Mouse (Mus musculus) limb, embryonic 15.5 days (tissue): ENCODE data around the gene Cd300ld5. TPM values are rescaled to one million over a fixed set of nuclear protein-coding genes. Genes with fewer than 3 reads are reported as not detected.

Source experiments
- ATAC-seq: fragments of 200-750 bp; cut with Nextera tagmentation; 2 replicates; pipeline ENCODE4 v1.8.0; 2017; ENCODE audit warnings: low read depth, moderate TSS enrichment; ENCODE audit not compliant: insufficient number of reproducible peaks, low FRiP score, low TSS enrichment
- H3K27ac ChIP-seq: fragments of 300-500 bp; sonication (generic); 2 replicates; pipeline ENCODE4 v1.5.1; 2015; ENCODE audit warnings: moderate library complexity, mild to moderate bottlenecking, inconsistent platforms
- H3K27me3 ChIP-seq: fragments of 300-500 bp; sonication (generic); 2 replicates; pipeline ENCODE4 v1.6.1; 2015; ENCODE audit warnings: inconsistent platforms
- H3K36me3 ChIP-seq: fragments of 300-500 bp; sonication (generic); 2 replicates; pipeline ENCODE4 v1.6.1; 2015; ENCODE audit warnings: inconsistent platforms
- H3K4me1 ChIP-seq: fragments of 300-500 bp; sonication (generic); 2 replicates; pipeline ENCODE4 v1.6.1; 2015; ENCODE audit warnings: inconsistent platforms
- H3K4me2 ChIP-seq: fragments of 300-500 bp; sonication (generic); 2 replicates; pipeline ENCODE4 v1.6.1; 2015; ENCODE audit warnings: mild to moderate bottlenecking, inconsistent platforms
- H3K4me3 ChIP-seq: fragments of 300-500 bp; sonication (generic); 2 replicates; pipeline ENCODE4 v1.5.1; 2015; ENCODE audit warnings: mild to moderate bottlenecking, inconsistent platforms
- H3K9ac ChIP-seq: fragments of 300-500 bp; sonication (generic); 2 replicates; pipeline ENCODE4 v1.6.1; 2015; ENCODE audit warnings: inconsistent platforms
- H3K9me3 ChIP-seq: fragments of 300-500 bp; sonication (generic); 2 replicates; pipeline ENCODE4 v1.6.1; 2016; ENCODE audit warnings: inconsistent platforms
- WGBS: fragments of 180-500 bp; shearing (Covaris S2); methylation state at CpG from one replicate; pipeline ENCODE4 v1.1.7; 2015; 5-methylcytosine and 5-hydroxymethylcytosine counted together
- polyA plus RNA-seq: library from polyadenylated mRNA; unstranded; fragments of >200 nt; fragmentation: Nextera tagmentation; extraction: Ambion mirVana; gene quantifications from 2 replicates; pipeline ENCODE4 v1.2.1, GENCODE M21; 2015

The Cd300ld5 gene
- polyA plus RNA-seq, 1 experiment from 2014 or later: not detected

DNA sequence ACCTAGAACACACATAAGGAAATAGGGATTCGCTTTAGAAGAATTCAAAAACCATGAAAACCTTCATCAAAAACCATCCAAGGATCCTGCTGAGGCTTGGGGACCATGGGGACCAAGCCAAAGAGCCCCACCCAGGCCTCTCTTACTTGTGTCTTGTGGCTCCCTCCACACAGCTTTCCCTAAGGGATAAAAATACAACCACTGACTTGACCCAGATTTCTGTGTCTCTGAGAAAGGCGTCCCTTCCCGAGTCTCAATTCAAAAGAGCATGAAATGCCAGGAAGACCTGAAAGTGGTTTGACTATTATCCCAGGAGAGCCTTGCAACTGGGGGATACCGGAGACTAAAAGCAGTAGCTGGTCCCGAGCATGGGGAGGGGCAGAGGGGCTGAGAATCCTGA is 35.4 kb upstream of the Cd300ld5 start:
- no peaks in the 10 kb centered on the region for H3K36me3 ChIP-seq
- ATAC-seq: no peak
- H3K4me1 ChIP-seq: peaks cover 8% of the 10 kb centered on the region; the same call in 1 of the 2 replicates
- no peak overlapping the region for H3K4me2 ChIP-seq
- H3K9ac ChIP-seq: no peak overlapping the region
- peaks cover 2% of the 10 kb centered on the region; the same call in 1 of the 2 replicates for H3K27me3 ChIP-seq
- H3K4me3 ChIP-seq: no peak overlapping the region
- 69% methylated on average over 5 of the region's 5 CpGs for WGBS
- H3K27ac ChIP-seq: no peak overlapping the region
- no peaks in the 10 kb centered on the region for H3K9me3 ChIP-seq

GRCm38 (mm10) chr11:115071631-115072294 is 34.2 kb upstream of the Cd300ld5 start:
- Histone ChIP-seq H3K9ac (no peak overlapping the region), H3K27me3 (peaks cover 2% of the 10 kb centered on the region; the same call in 1 of the 2 replicates), H3K4me2 (0 out of 2 replicates have a peak overlapping the region, but pooled peaks have one; percentile 14), H3K4me3 (no peak overlapping the region), H3K4me1 (peaks cover 8% of the 10 kb centered on the region; the same call in 1 of the 2 replicates), H3K27ac (no peak overlapping the region), H3K9me3 (no peaks in the 10 kb centered on the region), H3K36me3 (no peaks in the 10 kb centered on the region)
- 21% methylated on average over 14 of the region's 14 CpGs for WGBS
- ATAC-seq: no peak

- H3K4me2 ChIP-seq: 0 out of 2 replicates have a peak overlapping the region, but pooled peaks have one; percentile 5
- H3K27ac ChIP-seq: no peak overlapping the region
- H3K9me3 ChIP-seq: no peaks in the 10 kb centered on the region
- peaks cover 8% of the 10 kb centered on the region; the same call in 1 of the 2 replicates for H3K4me1 ChIP-seq
- no peaks in the 10 kb centered on the region for H3K36me3 ChIP-seq
- no peak for ATAC-seq
- no peak overlapping the region for H3K4me3 ChIP-seq
- no peak overlapping the region for H3K9ac ChIP-seq
- H3K27me3 ChIP-seq: peaks cover 2% of the 10 kb centered on the region; the same call in 1 of the 2 replicates
- 17% methylated on average over 9 of the region's 9 CpGs for WGBS
Observed at GRCm38 (mm10) chr11:115071015-115071551, 33.5 kb upstream of the Cd300ld5 start.

DNA sequence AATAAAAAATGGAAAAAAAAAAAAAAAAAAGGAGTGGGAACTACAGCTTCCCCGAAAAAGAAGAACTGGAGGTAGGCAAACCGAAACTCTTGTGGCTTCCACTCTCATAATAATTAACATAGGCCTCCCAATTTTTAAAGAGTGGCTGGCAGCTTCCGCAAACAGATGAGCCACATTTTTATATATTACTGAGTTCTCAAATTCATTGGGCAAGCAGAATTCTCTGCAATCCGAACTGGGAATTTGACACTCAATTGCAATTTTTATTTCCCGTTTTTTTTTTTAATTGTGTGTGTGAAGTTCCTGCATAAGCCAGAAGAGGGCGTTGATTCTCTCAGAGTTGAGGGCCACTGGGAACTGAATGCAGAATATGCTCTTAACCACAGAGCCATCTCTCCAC is 29.2 kb upstream of the Cd300ld5 start:
- H3K4me3 ChIP-seq: no peak overlapping the region
- H3K9ac ChIP-seq: no peak overlapping the region
- no peak overlapping the region for H3K4me2 ChIP-seq
- ATAC-seq: no peak
- peaks cover 7% of the 10 kb centered on the region for H3K27me3 ChIP-seq
- no peak overlapping the region for H3K27ac ChIP-seq
- no peaks in the 10 kb centered on the region for H3K9me3 ChIP-seq
- no peaks in the 10 kb centered on the region for H3K36me3 ChIP-seq
- 62% methylated on average over 6 of the region's 6 CpGs for WGBS
- peaks cover 4% of the 10 kb centered on the region; the same call in 1 of the 2 replicates for H3K4me1 ChIP-seq

DNA sequence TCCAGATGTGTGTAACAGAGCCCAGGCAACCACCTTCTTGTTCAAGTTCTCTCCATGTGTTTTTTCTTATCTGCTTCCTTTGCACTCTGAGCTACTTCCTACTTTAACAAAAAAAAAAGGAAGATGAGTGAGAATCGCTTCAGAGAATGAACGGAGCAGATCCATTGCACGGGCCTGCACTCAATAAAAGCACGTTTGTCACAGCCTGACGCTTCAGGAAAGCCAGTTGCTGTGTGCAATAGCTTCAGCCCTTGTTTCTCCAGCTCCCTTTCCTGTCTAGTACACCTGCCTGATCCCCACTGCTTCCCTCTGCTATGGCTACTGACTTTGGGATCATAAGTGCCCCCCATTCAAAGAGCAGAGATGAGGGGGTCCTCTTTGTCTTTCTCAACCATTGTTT is 24.5 kb upstream of the Cd300ld5 start, which contains the start of gene Cd300e:
Gene Cd300e (minus strand): TSS at position 101 of the 400 bp plus-strand sequence.
- no peak within 1 kb of the TSS for H3K4me3 ChIP-seq
- ATAC-seq: no peak
- no peaks in the 10 kb centered on the region for H3K9me3 ChIP-seq
- no peaks in the 10 kb centered on the region for H3K4me1 ChIP-seq
- no peak within 1 kb of the TSS for H3K4me2 ChIP-seq
- no peak within 1 kb of the TSS for H3K27ac ChIP-seq
- H3K36me3 ChIP-seq: no peaks in the 10 kb centered on the region
- no peak within 1 kb of the TSS for H3K9ac ChIP-seq
- WGBS: 35% methylated on average over 5 of the region's 5 CpGs
- H3K27me3 ChIP-seq: peaks cover 4% of the 10 kb centered on the region; the same call in 1 of the 2 replicates

- H3K9ac ChIP-seq: no peak overlapping the region
- H3K9me3 ChIP-seq: no peaks in the 10 kb centered on the region
- no peaks in the 10 kb centered on the region for H3K4me1 ChIP-seq
- no peak overlapping the region for H3K27ac ChIP-seq
- peaks cover 4% of the 10 kb centered on the region; the same call in 1 of the 2 replicates for H3K27me3 ChIP-seq
- no peak overlapping the region for H3K4me3 ChIP-seq
- no peak for ATAC-seq
- H3K36me3 ChIP-seq: no peaks in the 10 kb centered on the region
- no peak overlapping the region for H3K4me2 ChIP-seq
- 82% methylated on average over 2 of the region's 2 CpGs for WGBS
Observed at GRCm38 (mm10) chr11:115059797-115060196, 22.2 kb upstream of the Cd300ld5 start.

DNA sequence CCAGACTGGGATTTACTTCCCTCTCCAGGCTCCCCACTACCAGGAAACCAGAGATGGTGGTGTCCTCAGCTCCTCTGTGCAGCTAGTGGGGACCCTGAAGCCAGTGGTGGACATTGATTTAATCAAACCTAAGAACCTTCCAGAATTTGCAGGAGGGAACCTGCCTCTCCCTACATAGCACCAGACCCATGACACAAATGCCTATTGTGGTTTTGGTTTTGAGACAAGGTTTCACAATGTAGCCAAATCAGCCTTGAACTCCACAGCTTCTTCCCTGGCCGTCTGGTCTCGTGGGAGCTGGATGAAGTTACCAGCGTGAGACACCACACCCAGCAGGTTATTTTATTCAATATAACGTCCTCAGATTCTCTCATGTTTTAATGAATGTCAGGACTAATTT is 21.1 kb upstream of the Cd300ld5 start:
- Histone ChIP-seq H3K9ac (no peak overlapping the region), H3K36me3 (no peaks in the 10 kb centered on the region), H3K4me2 (no peak overlapping the region), H3K4me1 (no peaks in the 10 kb centered on the region), H3K27ac (no peak overlapping the region), H3K4me3 (no peak overlapping the region), H3K27me3 (0 out of 2 replicates have a peak, but pooled peaks cover 4% of the 10 kb centered on the region), H3K9me3 (no peaks in the 10 kb centered on the region)
- no peak for ATAC-seq
- 79% methylated on average over 4 of the region's 4 CpGs for WGBS

DNA sequence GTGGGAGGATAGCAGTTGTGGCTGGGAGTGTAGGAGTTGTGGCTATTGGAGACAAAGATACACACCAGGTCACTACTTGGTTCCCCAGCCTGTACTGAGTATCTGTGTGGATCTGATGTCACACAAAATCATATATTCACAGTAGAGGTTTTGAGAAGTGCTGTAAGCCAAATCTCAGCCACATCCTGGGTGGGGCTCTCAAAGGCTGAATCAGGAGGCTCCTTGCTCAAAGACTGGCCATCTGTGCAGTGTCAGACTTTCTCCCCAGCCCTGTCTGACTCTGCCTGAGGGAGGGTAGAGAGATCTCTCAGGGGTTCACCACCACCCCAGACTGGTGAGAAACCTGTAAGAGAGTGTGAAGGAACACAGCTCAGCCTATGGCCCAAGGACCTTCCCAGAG is 17.0 kb upstream of the Cd300ld5 start:
- ATAC-seq: no peak
- Histone ChIP-seq H3K4me2 (no peak overlapping the region), H3K27me3 (no peaks in the 10 kb centered on the region), H3K36me3 (no peaks in the 10 kb centered on the region), H3K27ac (no peak overlapping the region), H3K9me3 (no peaks in the 10 kb centered on the region), H3K4me3 (no peak overlapping the region), H3K9ac (no peak overlapping the region), H3K4me1 (no peaks in the 10 kb centered on the region)

DNA sequence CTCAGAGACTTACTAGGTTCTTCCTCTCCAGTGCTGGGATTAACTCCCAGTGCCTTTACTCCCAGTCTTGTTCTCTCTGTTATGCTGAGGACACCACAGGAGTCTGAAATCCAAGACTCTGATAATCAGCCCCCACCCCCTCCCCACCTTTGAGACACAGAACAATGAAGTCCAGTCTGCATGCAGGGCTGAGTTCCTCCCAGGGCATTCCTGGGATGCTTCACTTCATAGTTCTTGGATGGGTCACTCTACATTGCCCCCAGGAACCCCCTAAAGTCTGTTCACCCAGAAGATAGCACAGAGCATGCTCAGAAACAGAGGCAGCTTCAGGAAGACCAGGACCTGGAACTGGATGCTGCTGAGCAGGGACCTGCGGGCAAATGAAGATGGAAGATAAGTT is 15.4 kb upstream of the Cd300ld5 start:
- no peak overlapping the region for H3K27ac ChIP-seq

GRCm38 (mm10) chr11:115052206-115052605 is 14.6 kb upstream of the Cd300ld5 start:
- H3K27ac ChIP-seq: no peak overlapping the region
- no peaks in the 10 kb centered on the region for H3K27me3 ChIP-seq
- H3K9ac ChIP-seq: no peak overlapping the region
- H3K36me3 ChIP-seq: no peaks in the 10 kb centered on the region
- 2% methylated on average over 9 of the region's 9 CpGs for WGBS
- no peaks in the 10 kb centered on the region for H3K9me3 ChIP-seq
- no peak overlapping the region for H3K4me3 ChIP-seq
- no peaks in the 10 kb centered on the region for H3K4me1 ChIP-seq
- ATAC-seq: no peak
- H3K4me2 ChIP-seq: no peak overlapping the region

More for the DNA sequence above, 15.4 kb upstream of the Cd300ld5 start:
- H3K9ac ChIP-seq: no peak overlapping the region
- no peak for ATAC-seq
- no peaks in the 10 kb centered on the region for H3K4me1 ChIP-seq
- H3K4me3 ChIP-seq: no peak overlapping the region
- no peak overlapping the region for H3K4me2 ChIP-seq
- H3K36me3 ChIP-seq: no peaks in the 10 kb centered on the region
- 83% methylated on average over 1 of the region's 1 CpGs for WGBS
- H3K9me3 ChIP-seq: no peaks in the 10 kb centered on the region
- H3K27me3 ChIP-seq: no peaks in the 10 kb centered on the region

GRCm38 (mm10) chr11:115049282-115049895 is 11.8 kb upstream of the Cd300ld5 start:
- no peak overlapping the region for H3K4me2 ChIP-seq
- H3K27me3 ChIP-seq: no peaks in the 10 kb centered on the region
- no peaks in the 10 kb centered on the region for H3K36me3 ChIP-seq
- 43% methylated on average over 3 of the region's 3 CpGs for WGBS
- H3K9ac ChIP-seq: no peak overlapping the region
- ATAC-seq: no peak
- no peaks in the 10 kb centered on the region for H3K4me1 ChIP-seq
- H3K9me3 ChIP-seq: no peaks in the 10 kb centered on the region
- no peak overlapping the region for H3K4me3 ChIP-seq
- no peak overlapping the region for H3K27ac ChIP-seq

DNA sequence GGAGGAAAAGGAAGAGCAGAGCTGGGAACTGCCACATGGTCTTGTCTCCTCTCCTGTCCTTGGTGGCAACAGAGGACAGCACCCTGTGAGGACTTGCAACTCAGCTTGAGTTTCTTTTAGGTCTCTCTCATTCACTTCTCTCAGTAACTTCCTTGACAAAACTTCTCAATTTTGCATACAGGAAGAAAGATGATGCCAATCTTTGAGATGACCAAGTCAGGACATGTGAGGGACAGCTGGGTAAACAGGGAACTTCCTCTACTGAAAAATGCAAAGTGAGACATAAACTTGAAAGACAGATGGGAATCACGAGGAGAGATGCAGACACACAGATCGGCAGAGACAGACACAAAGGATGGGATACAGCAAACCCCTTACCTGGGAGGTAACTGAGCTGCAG is 10.7 kb upstream of the Cd300ld5 start, which contains the start of gene Cd300ld3:
Gene Cd300ld3 (minus strand): TSS at position 151 of the 400 bp plus-strand sequence.
- WGBS: 80% methylated on average over 2 of the region's 2 CpGs
- Histone ChIP-seq H3K9ac (no peak within 1 kb of the TSS), H3K4me2 (no peak within 1 kb of the TSS), H3K4me3 (no peak within 1 kb of the TSS), H3K36me3 (no peaks in the 10 kb centered on the region), H3K4me1 (no peaks in the 10 kb centered on the region), H3K9me3 (no peaks in the 10 kb centered on the region), H3K27me3 (no peaks in the 10 kb centered on the region), H3K27ac (no peak within 1 kb of the TSS)
- no peak for ATAC-seq
